Mouse (Mus musculus) spleen, adult 2 months (tissue): ENCODE measurements at regions not wholly inside any gene's neighbourhood (a gene's known extent, or its start where the extent isn't known, plus 50 kb on each side); places are given as distances from the start of the nearest gene placed in this dataset.

Experiments
- CTCF ChIP-seq: fragments of 200-500 bp; IDR thresholded peaks from 2 replicates; pipeline ENCODE4 v1.5.1; 2011; ENCODE audit warnings: mild to moderate bottlenecking, inconsistent platforms; ENCODE audit not compliant: insufficient read depth, insufficient read length, insufficient replicate concordance; ENCODE audit errors: extremely low read depth
- POLR2A ChIP-seq: fragments of 200-500 bp; IDR thresholded peaks from 2 replicates; pipeline ENCODE4 v1.6.1; 2011; ENCODE audit warnings: low read depth, low read length, inconsistent platforms

DNA sequence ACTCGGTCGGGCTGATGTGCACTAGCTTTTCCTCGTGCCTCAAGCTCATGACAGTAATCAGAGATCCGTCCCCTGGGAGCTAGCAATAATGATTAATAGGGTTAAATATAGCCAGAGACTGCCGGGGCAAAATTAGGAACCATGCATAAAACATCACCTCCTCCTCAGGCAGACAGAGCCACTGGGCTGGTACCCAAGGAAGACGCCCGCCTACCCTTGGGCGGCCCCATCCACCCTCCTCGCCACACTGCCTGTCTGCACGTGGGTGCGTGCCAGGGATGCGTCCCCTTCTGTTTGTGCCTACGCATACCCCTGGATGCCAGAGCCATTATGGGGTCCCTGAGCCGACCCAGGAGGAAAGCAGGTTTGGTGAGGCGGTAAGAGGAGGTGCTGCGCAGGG, 204.5 kb downstream of the Arhgef10l start:
- TF ChIP-seq POLR2A (no peak), CTCF (no peak)
